Mouse (Mus musculus): ENCODE results near the gene Coch. TPM values are rescaled to one million over a fixed set of nuclear protein-coding genes. Genes with fewer than 3 reads are reported as not detected.
"Not testable (repeated sequence)": the region's sequence is repeated elsewhere in the genome, so short reads cannot be mapped to it uniquely, and the experiment has no call there.

The Coch gene
- polyA plus RNA-seq, 1 experiment, result 3.1 TPM

DNA sequence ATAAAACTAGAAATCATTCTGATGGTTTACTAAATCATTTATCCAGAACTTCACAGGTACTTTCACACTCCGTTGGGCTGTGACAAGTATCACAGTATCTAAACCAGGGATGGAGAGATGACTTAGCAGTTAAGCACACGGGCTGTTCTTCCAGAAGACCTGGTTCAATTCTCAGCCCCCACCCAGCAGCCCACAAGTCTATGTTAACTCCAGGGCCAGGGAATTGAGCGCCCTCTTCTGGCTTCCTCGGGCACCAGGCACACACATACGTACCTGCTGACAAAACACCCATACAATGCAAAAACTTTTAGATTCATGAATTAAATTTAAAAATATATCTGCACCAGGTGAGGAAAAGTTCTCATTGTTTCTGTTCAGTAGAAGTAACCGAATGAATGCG is 23.2 kb upstream of the Coch start:
- Histone ChIP-seq H3K27me3 (ENCODE audit: control insufficient read depth, insufficient read depth, low read length, poor library complexity, severe bottlenecking) (no peaks in the 10 kb centered on the region), H3K4me1 (ENCODE audit: control insufficient read depth, insufficient read depth, low read length) (no peaks in the 10 kb centered on the region), H3K27ac (ENCODE audit: insufficient read depth, low read length) (no peak overlapping the region), H3K9ac (ENCODE audit: low read depth, poor library complexity, severe bottlenecking) (no peak overlapping the region), H3K9me3 (replicated peaks; ENCODE audit: control insufficient read depth, insufficient read depth, low read length, poor library complexity, severe bottlenecking) (no peaks in the 10 kb centered on the region), H3K36me3 (ENCODE audit: control insufficient read depth, insufficient read depth, low read length, poor library complexity, severe bottlenecking) (no peaks in the 10 kb centered on the region), H3K4me3 (ENCODE audit: low read depth, low read length) (no peak overlapping the region)
- TF ChIP-seq CTCF (IDR thresholded peaks at IDR 0.05; ENCODE audit: low read depth, low read length), result peak; percentile 78
- TF ChIP-seq POLR2A (IDR thresholded peaks at IDR 0.05; ENCODE audit: insufficient read depth, low read length), result no peak

DNA sequence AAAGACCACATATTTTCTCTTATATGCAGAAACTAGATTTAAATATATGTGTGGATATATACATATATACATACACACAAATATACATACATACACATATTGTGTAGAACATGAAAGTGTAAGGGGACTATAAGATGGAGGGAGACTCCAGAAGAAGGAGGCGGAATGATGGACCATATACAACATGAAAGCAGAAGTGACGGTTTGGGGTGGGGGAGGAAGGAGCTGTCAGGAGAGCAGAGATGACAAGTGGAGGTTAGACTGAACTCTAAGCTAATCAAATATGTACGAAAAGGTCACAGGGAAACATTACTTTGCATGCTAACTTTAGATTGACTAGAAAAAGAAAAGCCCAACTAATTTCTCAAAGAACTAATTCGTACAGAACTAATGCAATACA is 20.5 kb upstream of the Coch start:
- TF ChIP-seq POLR2A (IDR thresholded peaks at IDR 0.05; ENCODE audit: insufficient read depth, low read length), result no peak
- TF ChIP-seq CTCF (IDR thresholded peaks at IDR 0.05; ENCODE audit: low read depth, low read length), result no peak
- TF ChIP-seq EP300 (IDR thresholded peaks at IDR 0.05; ENCODE audit: insufficient read depth, low read depth, low read length), result no peak
- Histone ChIP-seq H3K4me3 (ENCODE audit: low read depth, low read length) (no peak overlapping the region), H3K27me3 (ENCODE audit: control insufficient read depth, insufficient read depth, low read length, poor library complexity, severe bottlenecking) (no peaks in the 10 kb centered on the region), H3K9ac (ENCODE audit: low read depth, poor library complexity, severe bottlenecking) (no peak overlapping the region), H3K9me3 (replicated peaks; ENCODE audit: control insufficient read depth, insufficient read depth, low read length, poor library complexity, severe bottlenecking) (no peaks in the 10 kb centered on the region), H3K27ac (ENCODE audit: insufficient read depth, low read length) (no peak overlapping the region), H3K4me1 (ENCODE audit: control insufficient read depth, insufficient read depth, low read length) (no peaks in the 10 kb centered on the region), H3K36me3 (ENCODE audit: control insufficient read depth, insufficient read depth, low read length, poor library complexity, severe bottlenecking) (no peaks in the 10 kb centered on the region)

DNA sequence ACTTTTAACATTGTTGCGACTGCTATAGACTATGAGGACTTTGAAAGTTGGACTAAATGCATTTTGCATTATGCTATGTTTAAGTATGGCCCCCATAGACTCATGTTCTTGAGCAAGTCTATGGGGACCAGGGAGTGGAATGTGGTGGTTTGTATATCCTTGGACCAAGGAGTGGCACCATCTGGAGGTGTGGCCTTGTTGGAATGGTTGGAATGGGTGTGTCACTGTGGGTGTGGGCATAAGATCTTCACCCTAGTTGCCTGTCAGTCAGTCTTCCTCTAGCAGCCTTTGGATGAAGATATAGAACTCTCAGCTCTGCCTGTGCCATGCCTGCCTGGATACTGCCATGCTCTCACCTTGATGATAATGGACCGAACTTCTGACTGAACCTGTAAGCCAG is 15.3 kb upstream of the Coch start:
- H3K9ac ChIP-seq (ENCODE audit: low read depth, poor library complexity, severe bottlenecking); H3K27ac ChIP-seq (ENCODE audit: insufficient read depth, low read length); H3K4me3 ChIP-seq (ENCODE audit: low read depth, low read length); H3K9me3 ChIP-seq (replicated peaks; ENCODE audit: control insufficient read depth, insufficient read depth, low read length, poor library complexity, severe bottlenecking); H3K27me3 ChIP-seq (ENCODE audit: control insufficient read depth, insufficient read depth, low read length, poor library complexity, severe bottlenecking); H3K4me1 ChIP-seq (ENCODE audit: control insufficient read depth, insufficient read depth, low read length); H3K36me3 ChIP-seq (ENCODE audit: control insufficient read depth, insufficient read depth, low read length, poor library complexity, severe bottlenecking): not testable (repeated sequence)

DNA sequence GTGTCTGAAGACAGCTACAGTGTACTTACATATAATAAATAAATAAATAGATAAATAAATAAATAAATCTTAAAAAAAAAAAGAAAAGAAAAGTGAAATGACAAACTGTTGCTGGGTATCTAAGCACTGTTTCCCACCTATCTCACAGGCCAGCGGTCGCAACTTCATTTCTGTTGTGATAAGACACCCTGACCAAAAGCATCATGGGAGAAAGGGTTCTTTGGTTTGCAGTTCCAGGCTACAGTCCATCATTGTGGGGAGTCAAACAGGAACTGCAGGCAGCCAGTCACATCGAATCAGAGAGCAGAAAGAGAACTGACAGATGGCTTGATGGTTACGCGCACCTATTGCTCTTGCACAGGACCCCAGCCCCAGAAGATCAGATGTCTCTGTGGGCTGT is 3.9 kb upstream of the Coch start:
- no peak overlapping the region for H3K27ac ChIP-seq (ENCODE audit: insufficient read depth, low read length)
- no peak overlapping the region for H3K9ac ChIP-seq (ENCODE audit: low read depth, poor library complexity, severe bottlenecking)
- H3K4me1 ChIP-seq (ENCODE audit: control insufficient read depth, insufficient read depth, low read length), result no peaks in the 10 kb centered on the region
- peaks cover 10% of the 10 kb centered on the region for H3K27me3 ChIP-seq (ENCODE audit: control insufficient read depth, insufficient read depth, low read length, poor library complexity, severe bottlenecking)
- H3K9me3 ChIP-seq (replicated peaks; ENCODE audit: control insufficient read depth, insufficient read depth, low read length, poor library complexity, severe bottlenecking), result peaks cover 6% of the 10 kb centered on the region; the same call in 1 of the 2 replicates
- H3K4me3 ChIP-seq (ENCODE audit: low read depth, low read length), result no peak overlapping the region
- no peak for TF ChIP-seq CTCF (IDR thresholded peaks at IDR 0.05; ENCODE audit: low read depth, low read length)
- no peak for TF ChIP-seq EP300 (IDR thresholded peaks at IDR 0.05; ENCODE audit: insufficient read depth, low read depth, low read length)
- TF ChIP-seq POLR2A (IDR thresholded peaks at IDR 0.05; ENCODE audit: insufficient read depth, low read length), result no peak
- H3K36me3 ChIP-seq (ENCODE audit: control insufficient read depth, insufficient read depth, low read length, poor library complexity, severe bottlenecking), result no peaks in the 10 kb centered on the region

DNA sequence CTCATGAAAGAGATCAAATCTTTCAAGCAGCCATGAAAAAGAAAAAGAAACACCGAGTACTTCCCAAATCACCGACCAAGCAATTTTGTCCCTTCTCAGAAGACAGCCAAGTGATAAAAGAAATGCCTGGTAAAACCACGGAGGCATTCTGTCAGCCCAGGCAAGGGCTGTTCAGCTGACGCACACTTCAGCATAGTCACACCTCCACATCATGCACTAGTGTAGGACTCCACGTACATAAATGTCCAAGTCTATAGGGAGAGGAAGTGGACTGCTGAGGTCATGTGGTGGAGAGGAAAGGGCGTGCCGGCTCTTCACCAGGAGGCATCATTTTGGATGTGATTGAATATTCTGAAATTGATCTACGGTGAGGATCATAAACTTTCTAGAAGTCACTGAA is 1.2 kb upstream of the Coch start:
- H3K36me3 ChIP-seq (ENCODE audit: control insufficient read depth, insufficient read depth, low read length, poor library complexity, severe bottlenecking), result no peaks in the 10 kb centered on the region
- TF ChIP-seq EP300 (IDR thresholded peaks at IDR 0.05; ENCODE audit: insufficient read depth, low read depth, low read length) (no peak), POLR2A (IDR thresholded peaks at IDR 0.05; ENCODE audit: insufficient read depth, low read length) (no peak), CTCF (IDR thresholded peaks at IDR 0.05; ENCODE audit: low read depth, low read length) (no peak)
- H3K4me3 ChIP-seq (ENCODE audit: low read depth, low read length), result no peak overlapping the region
- no peak overlapping the region for H3K9ac ChIP-seq (ENCODE audit: low read depth, poor library complexity, severe bottlenecking)
- H3K27me3 ChIP-seq (ENCODE audit: control insufficient read depth, insufficient read depth, low read length, poor library complexity, severe bottlenecking), result peaks cover 14% of the 10 kb centered on the region
- H3K27ac ChIP-seq (ENCODE audit: insufficient read depth, low read length), result no peak overlapping the region
- no peaks in the 10 kb centered on the region for H3K9me3 ChIP-seq (replicated peaks; ENCODE audit: control insufficient read depth, insufficient read depth, low read length, poor library complexity, severe bottlenecking)
- no peaks in the 10 kb centered on the region for H3K4me1 ChIP-seq (ENCODE audit: control insufficient read depth, insufficient read depth, low read length)

DNA sequence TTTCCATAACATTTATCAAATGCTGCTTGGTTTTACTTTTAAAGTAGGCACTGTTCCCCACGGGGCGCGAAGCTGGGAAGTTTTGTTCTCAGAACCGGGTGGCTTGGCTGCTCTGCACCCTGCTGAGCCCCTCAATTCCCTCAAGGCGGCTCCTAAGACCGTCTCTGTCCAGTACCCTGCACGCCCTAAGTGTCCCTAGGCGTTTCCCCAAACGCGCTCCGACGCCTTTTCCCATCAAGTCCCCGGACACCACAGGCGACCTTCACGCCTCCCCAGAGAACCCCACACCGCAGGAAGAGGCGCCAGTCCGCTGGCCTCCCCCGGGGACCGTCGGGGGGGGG is 283 bp upstream of the Coch start:
- Histone ChIP-seq H3K27me3 (ENCODE audit: control insufficient read depth, insufficient read depth, low read length, poor library complexity, severe bottlenecking) (peaks cover 14% of the 10 kb centered on the region), H3K36me3 (ENCODE audit: control insufficient read depth, insufficient read depth, low read length, poor library complexity, severe bottlenecking) (no peaks in the 10 kb centered on the region), H3K4me3 (ENCODE audit: low read depth, low read length) (peak overlapping the region; percentile 38), H3K27ac (ENCODE audit: insufficient read depth, low read length) (no peak overlapping the region), H3K9ac (ENCODE audit: low read depth, poor library complexity, severe bottlenecking) (peak overlapping the region; percentile 45), H3K9me3 (replicated peaks; ENCODE audit: control insufficient read depth, insufficient read depth, low read length, poor library complexity, severe bottlenecking) (no peaks in the 10 kb centered on the region), H3K4me1 (ENCODE audit: control insufficient read depth, insufficient read depth, low read length) (no peaks in the 10 kb centered on the region)
- no peak for TF ChIP-seq POLR2A (IDR thresholded peaks at IDR 0.05; ENCODE audit: insufficient read depth, low read length)
- TF ChIP-seq CTCF (IDR thresholded peaks at IDR 0.05; ENCODE audit: low read depth, low read length), result no peak
- TF ChIP-seq EP300 (IDR thresholded peaks at IDR 0.05; ENCODE audit: insufficient read depth, low read depth, low read length), result no peak
